ENCODE assay signal across 16 mouse cellular contexts in the genomic region with DNA sequence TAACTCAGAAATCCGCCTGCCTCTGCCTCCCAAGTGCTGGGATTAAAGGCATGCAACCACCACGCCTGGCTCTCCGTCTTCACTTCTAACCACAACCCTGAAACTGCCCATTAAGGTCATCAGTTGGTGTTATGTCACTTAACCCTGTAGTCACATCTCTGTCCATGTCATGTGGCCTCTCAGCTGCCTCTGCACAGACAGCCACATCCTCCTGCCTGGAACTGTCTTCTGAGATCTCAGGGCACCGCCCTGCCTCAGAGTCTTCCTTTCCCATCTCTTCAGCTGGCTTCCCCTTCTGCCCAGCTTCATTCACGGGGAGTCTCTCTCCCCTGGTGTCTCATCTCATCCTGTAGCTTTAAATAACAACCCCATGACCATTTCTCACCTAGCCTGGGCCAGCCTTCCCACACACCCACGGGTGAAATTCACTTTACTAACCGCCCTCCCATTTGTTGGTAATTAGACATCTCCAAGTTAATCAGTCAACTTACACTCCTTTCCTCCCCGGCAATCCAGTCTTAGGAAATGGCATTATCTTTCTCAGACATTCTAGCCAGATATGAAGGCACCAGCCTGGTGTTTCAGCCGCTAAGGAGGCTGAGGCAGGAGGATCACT. TPM values are rescaled to one million over a fixed set of nuclear protein-coding genes. Genes with fewer than 3 reads are reported as not detected.
A peak's percentile ranks its signal among the peaks of the same experiment; 100 is the strongest.
DNase-seq lines count a peak whose midpoint lies in the region; ATAC-seq and TF ChIP-seq lines count a peak whose summit lies in the region.
"Had no signal": no experiment of that assay in that cellular context is flagged by ENCODE, and none has a peak within 500 bp of the region (broad histone marks: within the 10 kb centered on the region; RNA-seq: fewer than 3 reads in every experiment).

No protein-coding gene starts in this region.

- no peaks in the 10 kb centered on the region for H3K27me3 ChIP-seq in ES-Bruce4 (ENCODE audit: control insufficient read depth, insufficient read depth, low read length, poor library complexity, severe bottlenecking)
- peaks cover 6% of the 10 kb centered on the region for H3K27me3 ChIP-seq in megakaryocyte, embryonic 14.5 days (replicated peaks)
- no peaks in the 10 kb centered on the region for H3K27me3 ChIP-seq in forebrain, embryonic 14.5 days (replicated peaks; ENCODE audit: control insufficient read depth, insufficient read depth, low read length)
- H3K27me3 ChIP-seq: forebrain, embryonic 15.5 days had no signal

- no peak overlapping the region for H3K4me2 ChIP-seq in forebrain, embryonic 14.5 days (ENCODE audit: low read length)
- H3K4me2 ChIP-seq: forebrain, embryonic 15.5 days had no signal

- ATAC-seq in forebrain, embryonic 14.5 days = no peak
- ATAC-seq: CD4-positive, CD25-positive, alpha-beta regulatory T cell, adult 4 months; forebrain, embryonic 15.5 days; hindbrain, embryonic 16.5 days had no signal

- TF ChIP-seq CTCF in ES-Bruce4 (IDR thresholded peaks at IDR 0.05; ENCODE audit: low read depth, low read length) = no peak

- no peak for TF ChIP-seq EP300 in ES-Bruce4 (IDR thresholded peaks at IDR 0.05; ENCODE audit: insufficient read depth, low read depth, low read length)

- H3K9ac ChIP-seq in ES-Bruce4 (ENCODE audit: low read depth, poor library complexity, severe bottlenecking) = no peak overlapping the region
- no peak overlapping the region for H3K9ac ChIP-seq in forebrain, embryonic 14.5 days (ENCODE audit: low read length)
- H3K9ac ChIP-seq: forebrain, embryonic 15.5 days had no signal

- 83% methylated on average over 9 of the region's 9 CpGs for WGBS in forebrain, embryonic 14.5 days

- TF ChIP-seq POLR2A in ES-Bruce4 (IDR thresholded peaks at IDR 0.05; ENCODE audit: insufficient read depth, low read length) = no peak

- H3K9me3 ChIP-seq in ES-Bruce4 (replicated peaks; ENCODE audit: control insufficient read depth, insufficient read depth, low read length, poor library complexity, severe bottlenecking) = no peaks in the 10 kb centered on the region
- no peaks in the 10 kb centered on the region for H3K9me3 ChIP-seq in megakaryocyte, embryonic 14.5 days
- no peaks in the 10 kb centered on the region for H3K9me3 ChIP-seq in forebrain, embryonic 14.5 days (replicated peaks; ENCODE audit: control insufficient read depth, low read length)
- H3K9me3 ChIP-seq: forebrain, embryonic 15.5 days had no signal

- peaks cover 3% of the 10 kb centered on the region for H3K4me1 ChIP-seq in ES-Bruce4 (ENCODE audit: control insufficient read depth, insufficient read depth, low read length)
- peaks cover 65% of the 10 kb centered on the region for H3K4me1 ChIP-seq in megakaryocyte, embryonic 14.5 days
- H3K4me1 ChIP-seq in forebrain, embryonic 14.5 days (ENCODE audit: control insufficient read depth, insufficient read depth, low read length) = peaks cover 10% of the 10 kb centered on the region; the same call in 1 of the 2 replicates

- peak; percentile 73 for DNase-seq in kidney, adult 9 months
- no peak for DNase-seq in kidney, postnatal 14 days
- peak; percentile 20 for DNase-seq in brain, adult 2 months (ENCODE audit: low read depth, low spot score)
- no peak for DNase-seq in forebrain, embryonic 14.5 days (ENCODE audit: low spot score)
- no peak for DNase-seq in ovary, postnatal 14 days (ENCODE audit: low spot score)
- DNase-seq: adrenal gland, postnatal 10 days; cerebellum, postnatal 14 days; heart, postnatal 10 days; thymus, adult 2 months had no signal

- H3K36me3 ChIP-seq in ES-Bruce4 (ENCODE audit: control insufficient read depth, insufficient read depth, low read length, poor library complexity, severe bottlenecking) = no peaks in the 10 kb centered on the region
- H3K36me3 ChIP-seq in megakaryocyte, embryonic 14.5 days (replicated peaks; ENCODE audit: low read length) = no peaks in the 10 kb centered on the region
- no peaks in the 10 kb centered on the region for H3K36me3 ChIP-seq in forebrain, embryonic 14.5 days (ENCODE audit: control insufficient read depth, insufficient read depth, low read length)
- H3K36me3 ChIP-seq: forebrain, embryonic 15.5 days had no signal

- no peak overlapping the region for H3K4me3 ChIP-seq in ES-Bruce4 (ENCODE audit: low read depth, low read length)
- H3K4me3 ChIP-seq in megakaryocyte, embryonic 14.5 days (replicated peaks) = peak overlapping the region; percentile 74
- no peak overlapping the region for H3K4me3 ChIP-seq in forebrain, embryonic 14.5 days (ENCODE audit: low read depth, low read length)
- H3K4me3 ChIP-seq: forebrain, embryonic 15.5 days had no signal

- 0 out of 2 replicates have a peak overlapping the region, but pooled peaks have one; percentile 12 for H3K27ac ChIP-seq in ES-Bruce4 (ENCODE audit: insufficient read depth, low read length)
- no peak overlapping the region for H3K27ac ChIP-seq in forebrain, embryonic 14.5 days (ENCODE audit: low read depth, low read length)
- H3K27ac ChIP-seq: forebrain, embryonic 15.5 days had no signal

RNA-seq across cellular contexts. Expression of gene Tnfsf12, which starts 3.3 kb away (rescaled TPM):
- 3.4 and 4.1 TPM in 2 replicates for polyA plus RNA-seq in ES-Bruce4 (2011; ENCODE audit: insufficient read depth, insufficient read length, low read depth, missing spikeins)
- 5.3 and 13.1 TPM in 2 replicates for polyA plus RNA-seq in megakaryocyte, embryonic 14.5 days (2012; ENCODE audit: insufficient read depth, low replicate concordance)
- polyA plus RNA-seq in forebrain, embryonic 14.5 days (2014; fragmentation: Nextera tagmentation; extraction: Ambion mirVana) = 2.2 and 2.7 TPM in 2 replicates

RNA-seq across cellular contexts. Expression of gene Tnfsfm13, which starts 3.6 kb away (rescaled TPM):
- polyA plus RNA-seq in ES-Bruce4 (2011; ENCODE audit: insufficient read depth, insufficient read length, low read depth, missing spikeins) = 1.9 and 3.6 TPM in 2 replicates
- polyA plus RNA-seq in megakaryocyte, embryonic 14.5 days (2012; ENCODE audit: insufficient read depth, low replicate concordance) = 2.0 and 2.5 TPM in 2 replicates
- 1.5 and 1.6 TPM in 2 replicates for polyA plus RNA-seq in forebrain, embryonic 14.5 days (2014; fragmentation: Nextera tagmentation; extraction: Ambion mirVana)
- polyA plus RNA-seq: CD4-positive, CD25-positive, alpha-beta regulatory T cell, adult 4 months had no signal

RNA-seq across cellular contexts. Expression of gene Tnfsf13, which starts 6.7 kb away (rescaled TPM):
- polyA plus RNA-seq in ES-Bruce4 (2011; ENCODE audit: insufficient read depth, insufficient read length, low read depth, missing spikeins) = 1.3 and 2.9 TPM in 2 replicates
- 0.56 TPM in 1 of 2 replicates, not detected in the other for polyA plus RNA-seq in megakaryocyte, embryonic 14.5 days (2012; ENCODE audit: insufficient read depth, low replicate concordance)
- polyA plus RNA-seq in forebrain, embryonic 14.5 days (2014; fragmentation: Nextera tagmentation; extraction: Ambion mirVana) = 0.53 TPM in 1 of 2 replicates, not detected in the other
- polyA plus RNA-seq: CD4-positive, CD25-positive, alpha-beta regulatory T cell, adult 4 months; limb, embryonic 11.5 days; stomach, embryonic 14.5 days had no signal

RNA-seq across cellular contexts. Expression of gene Senp3, which starts 10.4 kb away (rescaled TPM):
- 198 and 221 TPM in 2 replicates for polyA plus RNA-seq in ES-Bruce4 (2011; ENCODE audit: insufficient read depth, insufficient read length, low read depth, missing spikeins)
- 54.1 and 94.8 TPM in 2 replicates for polyA plus RNA-seq in megakaryocyte, embryonic 14.5 days (2012; ENCODE audit: insufficient read depth, low replicate concordance)
- polyA plus RNA-seq in forebrain, embryonic 14.5 days (2014; fragmentation: Nextera tagmentation; extraction: Ambion mirVana) = 81.8 and 88.2 TPM in 2 replicates

RNA-seq across cellular contexts. Expression of gene Eif4a1, which starts 20.1 kb away (rescaled TPM):
- polyA plus RNA-seq in ES-Bruce4 (2011; ENCODE audit: insufficient read depth, insufficient read length, low read depth, missing spikeins) = 1,464 and 1,502 TPM in 2 replicates
- polyA plus RNA-seq in megakaryocyte, embryonic 14.5 days (2012; ENCODE audit: insufficient read depth, low replicate concordance) = 144 and 601 TPM in 2 replicates
- 1,177 and 1,222 TPM in 2 replicates for polyA plus RNA-seq in forebrain, embryonic 14.5 days (2014; fragmentation: Nextera tagmentation; extraction: Ambion mirVana)

Comparison
In these comparisons a context has a peak if more than half of its experiments do, and no peak if none do; other contexts are left out.
1. DNase-seq: peak in kidney, adult 9 months (single experiment) and brain, adult 2 months (single experiment); none in kidney, postnatal 14 days (single experiment), forebrain, embryonic 14.5 days (single experiment) and ovary, postnatal 14 days (single experiment).